Mouse (Mus musculus) heart, embryonic 11.5 days (tissue): ENCODE measurements around the gene Ctdsp1. TPM values are rescaled to one million over a fixed set of nuclear protein-coding genes. Genes with fewer than 3 reads are reported as not detected.

ENCODE experiments used
- ATAC-seq: fragments of 200-750 bp; cut with Nextera tagmentation; replicated peaks from 2 replicates; pipeline ENCODE4 v1.8.0; 2017; ENCODE audit warnings: moderate library complexity; ENCODE audit not compliant: insufficient number of reproducible peaks, low FRiP score, low TSS enrichment
- H3K27ac ChIP-seq: fragments of 300-500 bp; sonication (generic); 2 replicates; pipeline ENCODE4 v1.5.1; 2014; ENCODE audit warnings: mild to moderate bottlenecking, low read depth, low read length
- H3K27me3 ChIP-seq: fragments of 300-500 bp; sonication (generic); 2 replicates; pipeline ENCODE4 v1.6.1; 2014; ENCODE audit warnings: mild to moderate bottlenecking, low read length, mixed read lengths; ENCODE audit not compliant: control insufficient read depth, insufficient read depth
- H3K36me3 ChIP-seq: fragments of 300-500 bp; sonication (generic); 2 replicates; pipeline ENCODE4 v1.6.1; 2014; ENCODE audit warnings: mild to moderate bottlenecking, low read length, moderate library complexity, mixed read lengths; ENCODE audit not compliant: control insufficient read depth, insufficient read depth
- H3K4me1 ChIP-seq: fragments of 300-500 bp; sonication (generic); 2 replicates; pipeline ENCODE4 v1.6.1; 2014; ENCODE audit warnings: low read length; ENCODE audit not compliant: control insufficient read depth, insufficient read depth
- H3K4me2 ChIP-seq: fragments of 300-500 bp; sonication (generic); 2 replicates; pipeline ENCODE4 v1.6.1; 2014; ENCODE audit warnings: mild to moderate bottlenecking, moderate library complexity
- H3K4me3 ChIP-seq: fragments of 300-500 bp; sonication (generic); 2 replicates; pipeline ENCODE4 v1.5.1; 2014; ENCODE audit warnings: low read depth, low read length
- H3K9ac ChIP-seq: fragments of 300-500 bp; sonication (generic); 2 replicates; pipeline ENCODE4 v1.6.1; 2014; ENCODE audit warnings: mild to moderate bottlenecking, low read depth, low read length, moderate library complexity
- H3K9me3 ChIP-seq: fragments of 300-500 bp; sonication (generic); replicated peaks from 2 replicates; pipeline ENCODE4 v1.6.1; 2016; ENCODE audit warnings: low read length; ENCODE audit not compliant: control insufficient read depth
- WGBS: fragments of 180-500 bp; shearing (Covaris S2); extraction: QIAGEN DNeasy Blood & Tissue Kit; methylation state at CpG from one replicate; pipeline ENCODE4 v1.1.7; 2014; ENCODE audit not compliant: insufficient replicate concordance; 5-methylcytosine and 5-hydroxymethylcytosine counted together
- polyA plus RNA-seq: library from polyadenylated mRNA; unstranded; fragments of >200 nt; fragmentation: Nextera tagmentation; extraction: Ambion mirVana; gene quantifications from 2 replicates; pipeline ENCODE4 v1.2.1, GENCODE M21; 2014

The Ctdsp1 gene
- polyA plus RNA-seq: 59.6 and 63.8 TPM in 2 replicates

DNA sequence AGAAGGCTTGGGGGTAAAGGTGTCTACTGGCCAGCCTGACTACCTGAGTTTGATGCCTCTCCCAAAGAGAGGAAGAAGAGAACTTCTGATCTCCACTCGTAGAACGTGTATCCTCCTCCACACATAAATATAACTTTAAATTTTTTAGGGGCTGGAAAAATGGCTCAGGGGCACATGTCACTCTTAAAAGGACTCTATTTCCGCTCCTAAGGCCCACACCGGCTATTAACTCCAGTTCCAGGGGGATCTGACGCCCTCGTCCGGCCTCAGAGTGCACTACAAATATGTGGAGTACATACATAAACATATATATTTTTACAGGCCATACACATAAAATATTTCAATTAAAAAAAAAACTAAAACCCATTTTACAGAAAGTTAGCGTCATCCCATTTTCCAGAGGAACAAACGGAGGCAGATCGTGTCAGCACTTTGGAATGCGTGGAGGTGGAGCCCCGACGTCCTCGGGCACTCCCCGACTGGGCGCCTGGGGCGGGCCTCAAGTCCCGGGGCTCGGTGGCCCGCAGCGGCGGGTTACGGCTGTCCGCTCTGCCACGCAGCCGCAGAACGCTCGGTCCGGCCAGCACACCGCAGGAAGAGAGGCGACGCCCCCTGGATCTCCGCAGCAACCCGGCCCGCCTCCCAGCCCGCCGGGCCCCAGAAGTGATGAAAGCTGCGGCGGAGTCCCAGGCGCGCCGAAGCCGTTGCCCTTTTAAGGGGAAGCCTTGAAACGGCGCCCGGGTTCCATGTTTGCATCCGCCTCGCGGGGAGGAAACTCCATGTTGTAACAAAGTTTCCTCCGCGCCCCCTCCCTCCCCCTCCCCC is at the start of gene Ctdsp1:
Ctdsp1 (plus strand) TSS at position 586 of the 825 bp plus-strand sequence.
- Histone ChIP-seq H3K4me1 (peaks cover 22% of the 10 kb centered on the region), H3K9me3 (no peaks in the 10 kb centered on the region), H3K4me3 (peak within 1 kb of the TSS; percentile 91), H3K27me3 (no peaks in the 10 kb centered on the region), H3K27ac (peak within 1 kb of the TSS; percentile 100), H3K4me2 (peak within 1 kb of the TSS; percentile 76), H3K9ac (peak within 1 kb of the TSS; percentile 99), H3K36me3 (peaks cover 19% of the 10 kb centered on the region)
- 2% methylated on average over 51 of the region's 51 CpGs for whole genome bisulfite sequencing
- ATAC-seq: peak; percentile 76

DNA sequence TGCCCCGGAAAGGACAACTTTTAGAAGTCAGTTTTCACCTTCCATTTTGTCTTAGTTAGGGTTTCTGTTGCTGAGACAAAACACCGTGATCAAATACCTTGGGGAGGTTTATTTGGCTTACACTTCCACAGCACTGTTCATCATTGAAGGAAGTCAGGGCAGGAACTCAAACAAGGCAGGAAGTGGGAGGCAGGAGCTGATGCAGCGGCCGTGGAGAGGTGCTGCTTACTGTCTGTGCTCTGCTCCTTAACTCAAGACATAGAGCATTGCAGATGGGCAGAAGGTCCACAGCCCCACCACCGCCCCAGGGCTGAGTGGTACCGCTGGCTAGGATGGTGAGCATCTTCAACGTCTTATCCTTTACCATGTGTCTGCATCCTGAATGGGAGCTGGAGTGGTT is 49.4 kb upstream of the Ctdsp1 start:
- H3K9me3 ChIP-seq: no peaks in the 10 kb centered on the region
- no peaks in the 10 kb centered on the region for H3K27me3 ChIP-seq
- peaks cover 2% of the 10 kb centered on the region; the same call in 1 of the 2 replicates for H3K4me1 ChIP-seq
- no peak overlapping the region for H3K27ac ChIP-seq
- H3K4me3 ChIP-seq: no peak overlapping the region
- no peak for ATAC-seq
- no peak overlapping the region for H3K4me2 ChIP-seq
- no peaks in the 10 kb centered on the region for H3K36me3 ChIP-seq
- WGBS: 83% methylated on average over 7 of the region's 7 CpGs
- H3K9ac ChIP-seq: no peak overlapping the region

DNA sequence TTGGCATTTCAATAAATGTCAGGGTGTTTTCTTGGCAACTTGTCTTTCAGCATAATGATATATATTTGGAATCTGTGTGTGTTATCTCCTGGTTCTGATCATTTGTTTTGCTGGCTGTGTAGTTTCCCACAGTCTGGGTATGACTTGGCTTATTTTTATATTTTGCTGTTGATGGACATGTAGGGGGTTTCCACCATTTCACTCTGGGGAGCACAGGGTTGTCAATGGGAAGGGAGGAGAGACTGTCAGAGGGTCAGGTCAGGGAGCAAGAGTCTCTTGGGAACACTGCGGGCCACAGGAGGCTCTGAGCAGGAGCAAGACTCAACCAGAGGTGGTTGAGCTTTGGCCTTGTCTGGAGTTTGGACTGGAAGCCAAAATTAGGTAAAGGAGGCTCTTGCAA is 49.0 kb upstream of the Ctdsp1 start:
- Histone ChIP-seq H3K9ac (no peak overlapping the region), H3K4me1 (peaks cover 2% of the 10 kb centered on the region; the same call in 1 of the 2 replicates), H3K27ac (no peak overlapping the region), H3K36me3 (no peaks in the 10 kb centered on the region), H3K4me2 (no peak overlapping the region), H3K27me3 (no peaks in the 10 kb centered on the region), H3K9me3 (no peaks in the 10 kb centered on the region), H3K4me3 (no peak overlapping the region)
- 79% methylated on average over 1 of the region's 1 CpGs for WGBS
- ATAC-seq: no peak

DNA sequence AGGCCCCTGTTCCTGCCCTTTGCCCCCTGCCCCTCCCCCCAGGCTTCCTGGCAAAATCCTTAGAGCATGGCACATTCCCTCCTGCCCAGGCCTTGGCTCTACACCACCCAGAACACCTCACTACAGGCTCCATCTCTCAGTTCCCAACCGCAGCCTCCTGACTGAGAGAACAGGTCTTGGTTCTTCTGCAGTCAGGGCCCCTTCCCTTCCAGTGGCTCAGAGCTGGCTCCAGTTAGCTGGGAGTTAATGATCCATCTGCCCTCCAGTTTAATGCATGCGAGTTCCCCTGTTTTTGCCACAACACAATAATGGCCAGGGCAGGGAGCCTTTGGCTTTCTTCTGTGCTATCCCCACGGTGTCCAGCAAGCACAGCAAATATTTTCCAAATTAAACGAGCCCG is 48.1 kb upstream of the Ctdsp1 start:
- H3K9me3 ChIP-seq: no peaks in the 10 kb centered on the region
- peaks cover 1% of the 10 kb centered on the region; the same call in 1 of the 2 replicates for H3K4me1 ChIP-seq
- no peak overlapping the region for H3K4me2 ChIP-seq
- H3K9ac ChIP-seq: no peak overlapping the region
- H3K36me3 ChIP-seq: no peaks in the 10 kb centered on the region
- H3K27me3 ChIP-seq: no peaks in the 10 kb centered on the region
- no peak for ATAC-seq
- no peak overlapping the region for H3K27ac ChIP-seq
- no peak overlapping the region for H3K4me3 ChIP-seq
- 82% methylated on average over 5 of the region's 5 CpGs for WGBS

DNA sequence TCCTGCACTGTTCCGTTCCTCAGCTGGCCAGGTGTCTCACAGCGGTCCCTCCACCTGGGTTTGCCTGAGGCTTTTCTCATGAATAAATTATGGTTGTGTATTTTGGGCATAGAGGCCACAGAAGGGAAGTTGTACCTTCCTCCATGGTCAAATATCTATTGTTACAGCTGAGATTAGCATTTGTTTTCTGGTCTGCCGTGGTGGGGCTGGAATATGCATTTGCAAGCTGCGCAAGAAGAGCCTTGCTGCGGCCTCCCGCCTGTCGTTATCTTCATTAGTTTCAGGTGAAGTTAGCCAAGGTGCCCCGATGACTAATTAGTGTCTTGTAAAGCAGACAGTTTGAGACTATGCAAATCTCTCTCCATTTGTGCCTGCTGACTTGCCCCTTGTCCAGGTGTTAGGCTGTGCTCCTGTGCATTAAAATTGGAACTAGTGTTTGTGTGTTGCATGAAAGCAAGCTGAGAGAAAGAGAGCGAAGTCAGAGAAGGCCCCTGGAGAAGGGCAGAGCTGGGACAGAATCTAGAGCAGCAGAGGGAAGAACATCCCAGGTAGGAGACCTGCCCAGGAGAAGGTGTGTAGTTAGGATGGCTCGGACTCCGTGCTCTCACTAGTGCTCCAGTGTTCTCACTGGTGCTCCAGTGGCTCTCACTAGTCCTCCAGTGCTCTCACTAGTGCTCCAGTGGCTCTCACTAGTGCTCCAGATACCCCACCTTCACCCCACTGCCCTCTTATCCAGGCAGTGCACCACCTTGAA is 47.0 kb upstream of the Ctdsp1 start:
- ATAC-seq: no peak
- H3K36me3 ChIP-seq: no peaks in the 10 kb centered on the region
- no peak overlapping the region for H3K27ac ChIP-seq
- no peak overlapping the region for H3K9ac ChIP-seq
- no peak overlapping the region for H3K4me3 ChIP-seq
- H3K9me3 ChIP-seq: no peaks in the 10 kb centered on the region
- H3K4me1 ChIP-seq: no peaks in the 10 kb centered on the region
- H3K4me2 ChIP-seq: no peak overlapping the region
- 79% methylated on average over 11 of the region's 11 CpGs for WGBS
- H3K27me3 ChIP-seq: no peaks in the 10 kb centered on the region

DNA sequence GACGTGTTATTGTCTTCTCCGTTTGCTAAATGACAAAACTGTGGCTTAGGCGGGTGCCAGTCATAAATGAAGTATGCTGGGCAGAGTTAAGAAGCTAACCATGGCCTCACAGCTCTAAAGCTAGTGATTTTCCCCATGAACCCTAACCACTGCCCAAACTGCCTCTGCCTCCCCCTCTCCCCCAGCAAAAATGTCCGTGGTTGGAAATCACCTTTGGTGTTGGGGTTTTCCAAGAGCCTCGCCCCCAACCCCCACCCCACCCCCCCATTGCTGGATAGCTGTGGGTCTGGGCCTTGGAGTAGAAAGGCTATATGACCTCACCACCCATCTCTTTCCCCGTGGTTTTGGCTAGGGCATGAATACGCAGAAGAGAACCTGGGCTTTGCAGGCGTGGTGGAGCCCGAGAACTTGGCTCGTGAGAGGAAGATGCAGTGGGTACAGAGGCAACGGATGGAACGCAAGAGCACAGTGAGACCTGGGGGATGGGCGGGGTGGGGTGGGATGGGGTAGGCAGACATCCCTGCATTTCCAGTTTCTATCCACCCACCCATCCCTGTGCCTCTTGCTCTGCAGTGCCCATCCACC is 40.0 kb upstream of the Ctdsp1 start:
- Histone ChIP-seq H3K4me1 (0 out of 2 replicates have a peak, but pooled peaks cover 2% of the 10 kb centered on the region), H3K36me3 (peaks cover 5% of the 10 kb centered on the region; the same call in 1 of the 2 replicates), H3K4me3 (no peak overlapping the region), H3K4me2 (no peak overlapping the region), H3K27me3 (no peaks in the 10 kb centered on the region), H3K9me3 (no peaks in the 10 kb centered on the region), H3K9ac (no peak overlapping the region), H3K27ac (no peak overlapping the region)
- ATAC-seq: no peak
- WGBS: 85% methylated on average over 13 of the region's 13 CpGs

DNA sequence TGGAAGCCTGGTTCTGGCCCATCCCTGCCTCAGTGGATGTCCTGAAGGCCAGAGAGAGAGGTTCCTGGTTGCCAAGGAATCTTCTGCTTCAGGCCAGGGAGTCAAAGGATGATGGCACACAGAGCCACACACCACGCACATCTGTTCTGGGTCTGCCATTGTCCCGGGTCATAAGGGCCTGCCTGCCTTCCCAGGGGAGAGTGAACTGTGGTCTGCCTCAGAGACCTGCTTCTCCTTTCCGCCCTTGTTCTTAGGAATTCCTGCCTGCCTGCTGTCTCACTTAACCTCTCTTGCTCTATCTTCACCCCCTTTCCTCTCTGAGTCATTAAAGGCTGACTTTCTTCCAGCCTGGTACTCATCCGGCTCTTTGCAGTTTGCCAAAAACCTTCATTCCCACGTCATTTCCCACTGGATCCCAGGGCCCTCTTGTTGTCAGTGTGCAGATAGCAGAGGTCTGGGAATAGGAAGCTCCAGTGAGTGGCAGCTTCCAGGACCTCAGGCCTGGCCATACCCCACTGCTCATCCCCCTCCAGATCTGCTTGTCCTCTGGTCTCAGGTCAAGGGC is 38.7 kb upstream of the Ctdsp1 start:
- Histone ChIP-seq H3K4me1 (0 out of 2 replicates have a peak, but pooled peaks cover 2% of the 10 kb centered on the region), H3K27me3 (no peaks in the 10 kb centered on the region), H3K36me3 (peaks cover 5% of the 10 kb centered on the region; the same call in 1 of the 2 replicates), H3K4me2 (no peak overlapping the region), H3K9ac (no peak overlapping the region), H3K9me3 (no peaks in the 10 kb centered on the region), H3K4me3 (no peak overlapping the region), H3K27ac (0 out of 2 replicates have a peak overlapping the region, but pooled peaks have one; percentile 43)
- ATAC-seq: 0 out of 2 replicates have a peak, but pooled peaks have one; percentile 2
- WGBS: 67% methylated on average over 5 of the region's 5 CpGs
